Mouse (Mus musculus): ENCODE results near the gene Tmem163. TPM values are rescaled to one million over a fixed set of nuclear protein-coding genes. Genes with fewer than 3 reads are reported as not detected.

Gene Tmem163
- polyA plus RNA-seq (2017; shearing (Covaris generic)), result not detected

DNA sequence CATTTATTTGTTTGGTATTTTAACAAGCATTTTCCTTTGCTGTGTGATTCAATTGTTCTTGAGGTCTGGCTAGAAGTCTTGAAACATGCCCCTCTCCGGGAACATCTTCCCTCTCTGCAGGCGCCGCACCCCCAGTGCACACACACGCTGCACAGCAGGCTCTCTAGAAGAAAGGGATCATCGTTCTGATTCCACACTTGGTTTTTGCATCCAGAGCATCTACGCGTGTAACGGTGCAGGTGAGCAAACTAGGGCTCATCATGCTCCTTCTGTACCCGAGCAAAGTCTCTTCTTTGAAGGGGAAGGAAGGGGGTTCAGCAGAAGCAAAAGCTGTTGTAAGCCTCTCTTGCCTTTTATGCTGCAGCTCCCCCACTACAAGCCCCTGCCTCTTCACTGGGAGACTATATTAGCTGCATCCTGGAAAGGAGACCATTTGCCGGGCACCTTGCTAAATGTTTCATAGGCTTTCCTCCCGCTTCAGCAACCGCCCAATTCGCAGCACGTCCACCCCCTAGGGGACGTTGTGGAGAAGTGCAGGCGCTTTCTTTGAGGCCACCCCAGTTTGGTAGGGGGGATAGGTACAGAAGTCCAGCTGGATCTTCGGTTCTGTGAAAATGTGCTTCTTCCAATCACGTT is at the start of gene Tmem163:
Gene Tmem163, minus strand, starts transcription at position 51 of the 636 bp plus-strand sequence.

GRCm38 (mm10) chr1:127729096-127729495 is 49.7 kb upstream of the Tmem163 start, which contains the start of gene Acmsd:
TSS of gene Acmsd (plus strand) at chr1:127729413.

Other genes starting within 250 kb of the Tmem163 start
- not detected for gene Acmsd, start 49.9 kb upstream of the Tmem163 start, polyA plus RNA-seq (2017; shearing (Covaris generic))
- 122 TPM for gene Ccnt2, start 94.6 kb upstream of the Tmem163 start, polyA plus RNA-seq (2017; shearing (Covaris generic))
- 0.77 TPM for gene Map3k19, start 175.5 kb upstream of the Tmem163 start, polyA plus RNA-seq (2017; shearing (Covaris generic))
- gene Rab3gap1, start 189.2 kb upstream of the Tmem163 start, polyA plus RNA-seq (2017; shearing (Covaris generic)), result 68.9 TPM